Mouse (Mus musculus) adrenal gland, postnatal 25 days (tissue): Measurements from ENCODE around the gene Slc41a2. TPM values are rescaled to one million over a fixed set of nuclear protein-coding genes. Genes with fewer than 3 reads are reported as not detected.
"Not testable (repeated sequence)": the region's sequence is repeated elsewhere in the genome, so short reads cannot be mapped to it uniquely, and the experiment has no call there.

ENCODE experiments used
- DNase-seq: peaks from one replicate; pipeline ENCODE4 v3.0.0; 2021; ENCODE audit warnings: mixed read lengths
- total RNA-seq: library from RNA; stranded (reverse); gene quantifications from 2 replicates; pipeline ENCODE4 v1.2.3, GENCODE M21; 2021

Slc41a2 gene
- total RNA-seq, 1 experiment from 2014 or later: 3.7 TPM

DNA sequence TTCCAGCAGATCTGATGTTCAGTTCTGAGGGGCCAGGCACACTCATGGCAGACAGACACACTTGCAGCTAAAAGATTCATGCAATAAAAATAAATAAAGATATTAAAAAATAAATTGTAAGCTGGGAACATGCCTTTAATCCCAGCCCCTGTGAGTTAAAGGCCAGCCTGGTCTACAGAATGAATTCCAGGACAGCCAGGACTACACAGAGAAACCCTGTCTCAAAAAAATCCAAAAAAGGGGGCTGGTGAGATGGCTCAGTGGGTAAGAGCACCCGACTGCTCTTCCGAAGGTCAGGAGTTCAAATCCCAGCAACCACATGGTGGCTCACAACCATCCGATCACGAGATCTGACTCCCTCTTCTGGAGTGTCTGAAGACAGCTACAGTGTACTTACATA, 14.1 kb upstream of the Slc41a2 start:
- not testable (repeated sequence) for DNase-seq

DNA sequence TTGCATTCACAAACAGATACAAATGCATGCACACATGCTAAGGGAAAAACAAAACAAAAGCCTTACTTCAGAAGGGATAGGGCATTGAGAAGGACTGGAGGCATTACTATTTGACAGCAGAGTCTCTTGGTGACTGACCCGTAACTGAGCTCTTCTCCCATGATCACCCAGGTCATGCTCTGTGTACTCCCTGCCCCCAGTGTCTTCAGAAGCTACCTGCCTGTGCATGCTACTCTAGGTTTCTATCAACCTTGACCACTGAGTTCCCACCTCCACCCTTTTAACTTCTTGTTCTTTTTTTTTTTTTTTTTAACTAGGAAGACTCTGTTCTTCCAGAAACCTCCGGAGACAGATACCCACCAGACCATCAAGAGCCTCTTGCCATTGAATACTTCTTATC, 13.0 kb upstream of the Slc41a2 start:
- no peak for DNase-seq

DNA sequence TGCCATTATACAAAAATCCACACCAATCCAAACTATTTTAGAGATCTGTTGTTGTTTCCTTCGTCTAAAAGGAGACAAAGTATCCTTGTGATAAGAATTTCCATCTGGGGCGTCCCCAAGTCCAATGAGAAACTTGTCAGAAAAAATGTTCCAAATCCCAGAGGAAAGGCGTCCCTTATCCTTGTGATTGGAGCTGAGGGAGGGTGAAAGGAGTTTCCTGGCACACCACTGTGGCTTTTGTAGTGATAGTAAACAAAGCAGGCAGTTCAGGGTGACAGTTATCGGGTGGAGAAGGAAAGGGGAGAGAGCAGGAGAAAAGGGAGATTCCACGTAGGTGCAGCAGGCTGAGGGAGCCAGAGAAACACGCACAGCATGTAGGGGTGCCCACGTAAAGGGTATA, 9.8 kb upstream of the Slc41a2 start:
- DNase-seq: no peak

DNA sequence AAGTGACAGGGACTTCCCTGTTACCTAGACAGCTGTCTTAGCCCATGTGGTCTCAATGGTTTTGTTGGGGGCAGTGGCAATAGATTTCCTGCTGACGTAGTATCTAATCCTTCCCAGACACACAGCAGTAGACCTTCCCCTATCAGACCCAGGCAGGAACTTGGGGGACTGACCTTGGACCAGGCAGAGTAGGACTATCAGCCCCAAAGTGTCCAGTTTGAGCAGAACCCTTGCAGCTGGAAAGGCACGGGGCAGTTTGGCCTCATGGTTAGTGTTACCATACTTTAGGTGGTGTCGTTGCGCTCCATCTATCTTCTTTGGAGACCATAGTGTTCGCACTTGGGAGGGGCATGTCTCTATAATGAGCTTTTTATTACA, 8.7 kb upstream of the Slc41a2 start:
- DNase-seq: no peak

DNA sequence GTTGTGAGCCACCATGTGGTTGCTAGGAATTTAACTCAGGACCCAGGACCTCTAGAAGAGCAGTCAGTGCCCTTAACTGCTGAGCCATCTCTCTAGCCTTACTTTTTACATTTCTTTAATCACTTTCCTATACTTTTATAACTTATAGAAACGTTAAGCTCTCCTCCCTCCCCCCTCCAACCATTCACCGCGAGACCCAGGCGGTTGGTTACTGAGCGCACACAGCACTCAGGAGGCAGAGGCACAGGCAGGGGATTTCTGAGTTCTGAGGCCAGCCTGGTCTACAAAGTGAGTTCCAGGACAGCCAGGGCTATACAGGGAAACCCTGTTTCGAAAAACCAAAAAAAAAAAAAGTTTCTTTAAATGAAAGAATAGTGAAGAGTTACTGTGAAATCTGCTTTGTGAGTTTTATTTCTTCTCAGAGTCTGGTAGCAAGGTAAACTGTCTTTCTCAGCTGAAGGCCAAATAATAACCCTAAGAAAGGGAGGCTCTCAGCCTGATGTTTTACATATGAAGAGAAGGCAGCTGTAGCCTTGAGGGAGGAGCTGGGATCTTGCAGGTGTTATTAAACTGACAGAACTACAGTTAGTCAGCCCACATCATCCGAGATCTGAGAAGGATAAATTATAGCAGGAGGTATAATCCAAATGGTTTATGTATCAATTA, 8.1 kb upstream of the Slc41a2 start:
- DNase-seq: no peak

DNA sequence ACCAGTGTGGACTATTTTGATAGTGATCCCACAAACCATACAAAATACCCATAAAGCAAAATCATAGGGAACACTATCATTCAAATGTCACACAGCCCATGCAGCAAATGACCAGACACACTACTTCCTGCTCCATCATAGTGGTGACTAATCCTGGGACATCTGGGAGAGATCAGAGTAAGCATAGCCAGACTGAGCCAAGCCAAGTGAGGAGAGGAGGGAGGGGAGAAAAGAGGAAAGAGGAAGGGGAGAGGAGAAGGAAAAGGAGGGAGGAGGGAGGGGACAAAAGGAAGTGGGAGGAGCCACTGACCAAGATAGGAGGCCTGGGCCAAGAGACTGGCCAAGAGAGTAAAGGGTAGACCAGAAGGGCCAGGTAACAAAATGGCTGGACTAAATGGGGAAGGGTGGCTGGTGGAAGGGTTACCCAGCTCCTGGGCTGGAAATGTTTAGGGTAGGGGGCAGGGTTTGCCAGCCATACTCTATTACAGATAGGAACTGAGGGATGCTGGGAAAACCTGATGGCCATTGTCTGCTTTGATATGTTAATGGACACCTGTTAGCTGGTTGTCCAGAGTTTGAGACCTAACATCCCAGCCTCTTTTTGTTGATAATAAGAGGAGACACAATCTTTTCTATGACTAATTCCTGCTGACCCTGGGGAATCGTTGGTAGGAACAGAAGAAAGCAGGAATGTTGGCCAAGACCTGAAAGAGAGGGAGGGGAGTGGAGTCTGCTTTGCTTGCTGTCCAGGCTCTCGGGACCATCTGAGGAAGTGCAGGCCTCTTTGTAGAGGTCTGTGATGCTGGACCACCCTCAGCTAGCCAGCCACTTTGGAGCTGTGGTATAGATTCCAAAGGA, 6.4 kb upstream of the Slc41a2 start:
- no peak for DNase-seq

DNA sequence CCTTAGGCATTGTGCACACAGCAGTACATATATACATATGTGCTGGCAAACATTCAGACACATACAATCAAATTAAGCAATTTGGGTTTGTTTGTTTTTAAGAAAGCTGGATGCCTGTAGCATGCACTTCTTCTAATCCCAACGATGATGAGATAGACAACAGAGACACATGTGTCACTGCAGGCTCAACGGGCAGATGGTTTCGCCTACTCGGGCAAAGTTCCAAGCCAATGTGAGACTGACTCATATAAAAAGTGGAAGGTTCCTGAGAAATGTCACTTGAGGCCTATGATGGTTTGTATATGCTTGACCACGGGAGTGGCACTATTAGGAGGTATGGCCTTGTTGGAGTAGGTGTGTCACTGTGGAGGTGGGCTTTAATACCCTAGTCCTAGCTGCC, 5.5 kb upstream of the Slc41a2 start:
- peak; percentile 58 for DNase-seq

DNA sequence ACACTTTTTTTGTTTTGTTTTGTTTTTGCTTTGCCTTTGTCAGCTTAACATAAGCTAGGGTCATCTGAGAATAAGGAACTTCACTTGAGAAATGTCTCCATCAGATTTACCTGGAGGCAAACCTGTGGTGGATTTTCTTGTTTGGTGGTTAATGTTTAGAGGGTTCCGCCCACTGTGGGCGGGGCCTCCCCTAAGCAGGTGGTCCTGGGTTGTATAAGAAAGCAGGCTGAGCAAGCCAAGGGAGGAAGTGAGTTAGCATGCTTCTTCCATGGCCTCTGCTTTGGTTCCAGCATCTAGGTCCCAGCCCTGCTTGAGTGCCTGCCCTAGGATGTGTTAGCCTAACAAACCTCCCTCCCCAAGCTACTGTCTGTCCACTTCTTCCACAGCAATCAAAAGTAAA, 3.5 kb upstream of the Slc41a2 start:
- no peak for DNase-seq

DNA sequence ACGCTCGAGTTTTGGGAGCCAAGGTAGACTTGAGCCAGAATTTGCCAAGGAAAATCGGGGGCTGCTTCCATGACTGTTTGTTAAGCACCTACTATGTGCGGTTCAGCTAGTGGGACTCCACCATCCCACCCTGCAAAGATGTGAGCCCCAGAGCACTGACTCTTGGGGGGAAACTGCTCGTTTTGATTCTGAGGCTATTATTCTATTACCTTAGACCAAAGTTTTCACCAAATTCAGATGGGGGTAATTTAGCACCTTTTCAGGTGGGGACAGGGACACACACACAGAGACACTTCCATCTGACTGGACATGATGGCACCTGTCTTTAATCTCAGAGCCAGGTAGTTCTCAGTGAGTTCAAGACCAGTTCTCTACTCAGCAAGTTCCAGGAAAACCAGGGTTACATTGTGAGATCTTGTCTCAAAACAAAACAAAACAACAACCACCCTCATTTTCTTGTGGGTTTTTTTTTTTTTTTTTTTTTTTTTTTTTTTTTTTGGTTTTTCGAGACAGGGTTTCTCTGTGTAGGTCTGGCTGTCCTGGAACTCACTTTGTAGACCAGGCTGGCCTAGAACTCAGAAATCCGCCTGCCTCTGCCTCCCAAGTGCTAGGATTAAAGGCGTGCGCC, 403 bp upstream of the Slc41a2 start:
- DNase-seq: no peak

DNA sequence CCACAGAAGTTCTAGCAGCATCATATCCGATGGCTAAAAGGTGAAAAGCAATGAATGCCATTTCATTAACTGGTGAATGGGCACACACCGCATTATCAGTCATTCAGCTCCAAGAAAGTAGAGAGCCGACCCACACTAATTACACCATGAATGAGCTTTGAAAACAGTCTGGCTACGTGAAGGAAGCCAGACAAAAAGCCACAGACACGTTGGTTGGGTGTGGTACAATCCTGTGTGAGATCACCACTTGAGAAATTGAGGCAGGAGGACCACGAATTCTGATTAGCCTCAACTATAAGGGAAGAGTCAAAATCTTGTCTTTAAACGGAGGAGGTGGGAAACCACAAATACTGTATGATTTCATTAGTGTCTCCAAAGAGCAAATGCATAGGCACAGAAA, 1.3 kb downstream of the Slc41a2 start:
- no peak for DNase-seq

DNA sequence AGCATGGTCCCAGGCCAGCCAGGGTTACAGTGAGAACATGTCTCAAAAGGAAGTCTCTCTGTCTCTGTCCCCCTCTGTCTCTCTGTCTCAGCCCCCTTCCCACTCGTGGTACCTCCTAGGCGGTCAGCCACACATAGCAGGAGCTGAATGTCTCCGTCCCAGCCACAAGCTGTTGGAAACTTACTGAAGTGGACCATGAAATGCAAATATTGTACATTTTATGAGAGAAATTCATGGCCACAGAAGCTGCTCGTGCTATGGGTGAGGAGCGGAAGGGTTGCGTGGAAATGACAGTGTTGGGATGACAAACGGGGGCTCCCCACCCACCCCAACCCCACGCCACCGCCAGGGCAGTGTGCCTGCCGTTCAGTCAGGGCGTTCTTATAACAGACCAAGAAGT, 5.1 kb downstream of the Slc41a2 start:
- DNase-seq: no peak

DNA sequence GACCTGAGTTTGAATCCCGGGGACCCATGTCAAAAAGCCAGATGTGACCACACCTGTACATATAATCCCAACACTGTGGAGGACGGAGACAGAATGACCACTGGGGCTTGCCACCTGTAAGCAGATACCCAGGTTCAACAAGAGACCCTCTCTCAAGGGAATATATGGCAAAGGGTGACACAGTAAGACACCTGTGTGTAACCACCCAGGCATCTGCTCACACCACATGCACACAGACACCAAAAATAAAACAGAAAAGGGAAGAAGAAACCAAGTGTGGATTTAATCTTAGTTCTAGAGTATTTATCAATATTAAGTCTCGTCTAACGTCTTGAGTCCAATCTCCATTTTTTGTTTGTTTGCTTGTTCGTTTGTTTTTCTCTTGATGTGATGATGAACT, 5.9 kb downstream of the Slc41a2 start:
- no peak for DNase-seq

DNA sequence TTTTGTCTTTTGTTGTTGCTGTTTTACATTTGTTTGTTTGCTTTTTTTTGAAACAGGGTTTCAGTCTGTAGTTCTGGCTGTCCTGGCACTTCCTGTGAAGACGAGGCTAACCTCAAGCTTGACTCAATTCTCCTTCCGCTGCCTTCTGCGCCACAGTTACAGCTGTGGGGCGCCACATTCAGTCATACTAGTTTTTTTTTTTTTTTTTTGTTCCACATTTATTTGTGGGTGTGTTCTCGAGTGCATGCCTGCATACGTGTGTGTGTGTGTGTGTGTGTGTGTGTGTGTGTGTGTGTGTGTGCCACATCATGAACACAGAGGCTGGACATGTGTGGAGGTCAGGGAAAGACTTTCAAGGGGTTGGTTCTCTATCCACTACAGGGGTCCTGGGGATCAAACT, 7.3 kb downstream of the Slc41a2 start:
- DNase-seq: no peak

DNA sequence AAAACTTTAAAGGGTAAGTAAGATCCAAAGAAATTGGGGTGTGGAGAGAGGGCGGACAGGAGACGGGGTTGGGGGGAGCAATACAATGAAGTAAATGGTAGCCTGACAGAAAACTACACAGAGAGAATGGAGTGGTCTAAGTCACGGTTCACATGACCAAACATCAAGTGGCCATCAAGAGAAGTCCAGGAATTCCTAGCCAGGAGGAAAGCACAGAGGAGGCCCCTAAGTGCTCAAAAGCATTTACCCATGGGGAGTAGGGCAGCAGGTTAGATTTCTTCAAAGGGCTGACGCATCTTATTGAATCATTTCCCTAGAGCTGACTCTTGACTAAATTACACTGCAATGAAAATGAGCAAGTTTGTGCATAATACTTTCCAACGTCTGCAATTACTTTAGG, 8.9 kb downstream of the Slc41a2 start:
- DNase-seq: no peak

DNA sequence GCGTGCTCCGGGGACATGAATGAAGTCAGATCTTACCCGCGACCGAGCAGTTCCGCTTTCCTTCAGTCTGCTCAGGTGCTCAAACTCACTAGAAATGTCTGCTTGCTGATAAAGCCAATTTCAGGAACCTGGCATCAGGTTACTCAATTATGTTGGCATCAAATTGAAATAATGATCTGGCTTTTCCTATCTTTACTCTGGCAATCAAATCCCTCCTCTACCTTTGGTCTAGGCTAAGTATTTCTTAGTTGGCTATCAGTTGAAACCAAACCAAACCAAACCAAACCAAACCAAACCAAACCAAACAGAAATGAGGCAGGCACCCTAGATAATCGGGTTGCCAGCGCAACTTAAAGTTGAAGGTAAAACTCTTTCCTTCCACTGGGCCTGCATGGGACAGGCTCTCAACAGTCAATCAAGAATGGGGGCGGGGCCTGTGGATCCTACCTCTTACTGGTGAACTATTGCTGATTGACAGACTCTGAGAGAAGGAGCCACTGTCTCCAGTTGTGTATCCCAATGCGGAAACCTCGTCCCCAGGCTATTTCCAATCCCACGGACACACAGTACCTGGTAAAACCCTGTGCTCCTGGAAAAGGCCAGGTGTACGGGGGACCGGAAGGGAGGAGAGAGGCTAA, 10.9 kb downstream of the Slc41a2 start:
- no peak for DNase-seq

DNA sequence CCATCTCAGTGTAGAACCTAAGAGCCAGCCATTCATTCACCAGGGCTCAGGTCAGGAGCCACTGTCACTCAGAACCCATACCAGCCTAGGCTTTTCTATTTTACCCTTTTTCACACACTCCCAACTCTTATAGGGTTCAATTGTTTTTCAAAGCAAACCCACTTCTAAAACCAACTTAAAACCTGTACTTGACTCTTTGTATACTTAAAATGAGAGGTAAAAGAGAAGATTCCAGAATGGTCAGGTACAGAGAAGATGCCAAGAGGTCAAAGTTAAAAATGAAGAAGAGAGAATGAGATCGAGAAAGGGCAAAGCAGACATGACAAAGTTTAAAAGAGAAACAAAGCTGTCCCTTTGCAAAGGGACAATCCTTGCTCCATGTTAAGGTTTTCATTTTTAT, 11.8 kb downstream of the Slc41a2 start:
- DNase-seq: no peak

DNA sequence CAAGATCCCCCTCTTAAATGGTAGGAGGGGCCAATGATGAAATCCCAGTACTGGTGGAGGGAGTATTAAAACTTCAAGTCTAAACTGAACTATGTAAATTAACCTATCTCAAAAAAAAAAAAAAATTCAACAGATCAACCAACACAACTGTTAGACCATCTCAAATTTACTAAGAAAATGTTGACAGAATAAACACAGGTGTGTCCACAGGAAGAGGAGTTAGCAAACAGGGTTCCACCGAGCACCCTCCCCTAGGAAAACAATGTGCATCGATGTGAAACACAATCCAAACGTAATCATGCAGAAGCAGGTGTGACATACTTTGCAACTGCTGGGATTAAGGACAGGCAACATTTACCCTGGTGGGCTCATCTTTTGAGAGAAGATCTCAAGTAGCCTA, 12.8 kb downstream of the Slc41a2 start:
- DNase-seq: no peak

DNA sequence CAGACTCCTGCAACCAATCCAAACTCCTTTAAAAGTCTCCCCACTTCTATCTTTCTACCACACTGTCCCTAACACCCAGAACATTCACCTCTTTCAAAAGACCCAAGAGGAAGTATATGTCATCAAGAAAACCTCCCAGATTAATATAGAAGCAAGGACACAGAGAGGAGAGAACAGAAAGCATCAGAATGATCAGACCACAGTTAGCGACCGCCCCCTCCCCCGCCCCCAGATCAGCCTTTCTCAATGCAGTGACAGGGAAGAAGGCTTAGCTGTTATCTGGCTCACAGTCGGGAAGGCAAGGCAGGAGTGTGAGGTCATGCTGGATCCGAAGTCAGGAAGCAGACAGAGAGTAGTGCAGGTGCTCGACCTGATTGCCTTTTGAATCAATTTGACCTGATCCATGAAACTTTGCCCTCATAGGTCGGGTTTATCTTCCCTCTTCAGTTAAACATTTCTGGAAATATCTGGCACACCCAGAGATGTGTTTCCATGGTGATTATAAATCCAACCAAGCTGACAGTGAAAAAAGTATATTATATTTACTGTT, 15.1 kb downstream of the Slc41a2 start:
- DNase-seq: no peak

DNA sequence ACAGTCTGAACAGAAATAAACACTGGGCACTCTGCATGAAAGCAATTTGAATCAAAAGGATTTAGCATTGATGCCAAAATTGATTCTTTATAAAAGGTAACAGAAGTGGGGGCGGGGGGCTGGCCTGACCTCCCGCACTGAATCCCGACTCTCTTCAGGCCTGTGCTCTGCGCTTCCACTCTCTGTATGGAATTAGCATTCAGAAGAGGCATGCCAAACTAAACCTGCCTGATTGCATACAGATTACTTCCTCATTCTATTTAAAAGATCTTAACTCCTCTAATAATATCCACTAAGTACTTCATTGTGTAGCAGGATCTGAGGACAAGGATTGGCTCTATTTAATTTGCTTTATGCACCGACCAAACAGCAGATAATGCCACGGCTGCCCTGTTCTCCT, 16.2 kb downstream of the Slc41a2 start:
- DNase-seq: no peak

DNA sequence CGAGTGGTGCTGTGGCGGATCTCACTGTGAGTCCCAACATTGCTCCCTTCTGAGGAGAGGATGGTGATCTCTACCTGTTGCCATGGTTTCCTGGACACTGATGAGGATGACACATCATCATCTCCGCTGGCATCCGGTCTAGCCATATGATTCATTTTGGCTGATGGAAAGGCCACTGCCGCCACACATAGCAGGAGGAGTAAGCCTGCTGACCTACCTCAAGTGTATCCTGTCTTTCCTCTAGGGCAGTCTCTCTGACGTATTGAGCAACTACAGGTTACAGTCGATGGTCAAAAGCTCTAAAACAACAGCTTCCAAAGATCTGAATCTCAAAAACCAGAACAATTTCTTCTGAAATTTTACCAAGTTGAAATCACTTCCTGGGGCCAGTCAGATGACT, 16.8 kb downstream of the Slc41a2 start:
- DNase-seq: peak; percentile 28

DNA sequence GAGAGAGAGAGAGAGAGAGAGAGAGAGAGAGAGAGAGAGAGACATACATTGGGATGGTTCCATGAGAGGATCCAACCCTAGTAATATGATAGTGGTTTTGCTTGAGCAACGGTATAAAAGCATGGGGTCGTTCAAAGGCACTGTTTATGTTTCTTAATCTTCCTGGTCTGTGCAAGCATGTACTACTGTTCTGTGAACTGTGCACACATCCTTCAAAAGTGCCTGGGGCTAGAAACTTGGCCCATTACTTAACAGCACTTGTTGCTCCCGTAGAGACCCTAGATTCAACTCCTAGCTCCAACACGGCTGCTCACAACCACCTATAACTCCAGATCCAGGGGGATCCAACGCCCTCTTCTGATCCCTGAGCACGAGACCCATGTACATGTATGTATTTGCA, 17.3 kb downstream of the Slc41a2 start:
- no peak for DNase-seq

DNA sequence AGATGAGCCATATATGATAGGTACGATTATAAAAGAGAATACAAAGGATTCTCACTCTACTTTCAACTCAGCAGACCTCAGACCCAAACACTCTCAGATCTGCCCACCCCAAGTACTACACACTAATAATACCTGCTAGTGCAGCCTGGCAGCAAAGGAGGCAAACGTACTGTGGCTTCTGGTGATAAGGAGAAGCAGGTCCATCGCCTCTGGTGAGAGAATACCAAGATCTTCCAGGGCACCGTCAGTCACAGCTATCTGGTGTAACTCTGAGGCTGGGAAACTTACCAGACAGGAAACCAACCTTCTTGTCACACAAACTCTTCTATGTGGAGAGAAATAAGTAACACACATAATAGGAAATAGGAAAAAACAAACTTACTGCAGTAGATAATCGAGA, 24.6 kb downstream of the Slc41a2 start:
- DNase-seq: no peak

DNA sequence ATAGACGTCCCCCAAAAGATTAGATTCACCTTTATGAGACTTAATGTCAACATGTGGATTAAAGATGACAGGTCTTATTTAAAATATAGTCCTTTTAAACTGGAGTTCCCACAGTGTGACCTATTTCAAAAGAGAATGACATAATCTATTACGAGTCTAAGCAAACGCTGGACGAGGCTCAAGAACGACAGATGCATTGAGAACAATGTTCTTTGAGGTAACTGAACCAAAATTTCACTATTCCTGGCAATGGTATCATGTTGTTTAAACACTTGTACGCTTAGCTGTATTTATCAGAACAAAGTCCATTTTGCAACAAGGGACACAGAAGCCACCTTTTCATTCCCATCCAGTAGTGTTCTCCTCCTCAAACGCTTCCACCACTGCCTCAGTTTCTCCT, 27.3 kb downstream of the Slc41a2 start:
- no peak for DNase-seq
